Mouse (Mus musculus) liver, adult 2 months (tissue): Measurements from ENCODE around the gene Ctdspl2.

Source experiments
- CTCF ChIP-seq: fragments of 200-500 bp; IDR thresholded peaks from 2 replicates; pipeline ENCODE4 v1.5.1; 2011; ENCODE audit warnings: low read depth, low read length, control low read depth
- POLR2A ChIP-seq: fragments of 200-500 bp; IDR thresholded peaks from 2 replicates; pipeline ENCODE4 v1.6.1; 2011; ENCODE audit warnings: low read length, control low read depth; ENCODE audit not compliant: insufficient read depth; ENCODE audit errors: extremely low read depth

- TF ChIP-seq POLR2A (no peak), CTCF (no peak)
Observed at GRCm38 (mm10) chr2:122008832-122009231, 53.0 kb downstream of the Ctdspl2 start.
